Mouse (Mus musculus) ES-E14 (cell line): Measurements from ENCODE around the gene Eml4. TPM values are rescaled to one million over a fixed set of nuclear protein-coding genes. Genes with fewer than 3 reads are reported as not detected.

Source experiments
- DNase-seq: peaks from one replicate; pipeline ENCODE4 v3.0.0-alpha.2; 2013; ENCODE audit warnings: low read depth, low spot score
- H3K27ac ChIP-seq: 2 replicates; pipeline ENCODE4 v1.5.1; 2012; ENCODE audit warnings: low read depth, mild to moderate bottlenecking, low read length, moderate library complexity, mixed read lengths; ENCODE audit not compliant: poor library complexity, insufficient read depth, severe bottlenecking
- H3K36me3 ChIP-seq: 2 replicates; pipeline ENCODE4 v1.6.1; 2012; ENCODE audit warnings: mild to moderate bottlenecking, low read length, moderate library complexity, mixed read lengths; ENCODE audit not compliant: control insufficient read depth, poor library complexity, insufficient read depth, severe bottlenecking
- H3K4me1 ChIP-seq, 2 experiments: fragments of 150-350 bp in 1 of 2; sonication (generic) in 1 of 2; 2 replicates each; pipeline ENCODE4 v1.6.1; 2012; ENCODE audit warnings: low read length in 2 of 2, mild to moderate bottlenecking in 1 of 2, mixed read lengths in 1 of 2; ENCODE audit not compliant: control insufficient read depth in 2 of 2, insufficient read depth in 2 of 2, poor library complexity in 1 of 2
- H3K4me3 ChIP-seq, 2 experiments: fragments of 150-350 bp in 1 of 2; sonication (generic) in 1 of 2; 2 replicates each; pipeline ENCODE4 v1.5.1; 2012; ENCODE audit warnings: low read length in 2 of 2, low read depth in 1 of 2, mild to moderate bottlenecking in 1 of 2, mixed read lengths in 1 of 2; ENCODE audit not compliant: insufficient read depth in 1 of 2, poor library complexity in 1 of 2, severe bottlenecking in 1 of 2
- H3K9ac ChIP-seq: 2 replicates; pipeline ENCODE4 v1.6.1; 2012; ENCODE audit warnings: low read depth, mild to moderate bottlenecking, low read length, mixed read lengths; ENCODE audit not compliant: poor library complexity, insufficient read depth, severe bottlenecking
- H3K9me3 ChIP-seq: fragments of 150-350 bp; sonication (generic); 2 replicates; pipeline ENCODE4 v1.6.1; 2012; ENCODE audit warnings: low read depth, mild to moderate bottlenecking, low read length; ENCODE audit not compliant: control insufficient read depth, insufficient read depth
- CHD2 ChIP-seq: IDR thresholded peaks from 2 replicates; pipeline ENCODE4 v1.6.1; 2014; ENCODE audit warnings: mild to moderate bottlenecking, low read depth, low read length, inconsistent platforms
- HCFC1 ChIP-seq: IDR thresholded peaks from 2 replicates; pipeline ENCODE4 v1.6.1; 2012; ENCODE audit warnings: low read length, inconsistent platforms, borderline replicate concordance; ENCODE audit not compliant: insufficient read depth
- MAFK ChIP-seq: IDR thresholded peaks from 2 replicates; pipeline ENCODE4 v1.6.1; 2014; ENCODE audit warnings: mild to moderate bottlenecking, low read depth, low read length, inconsistent platforms; ENCODE audit not compliant: insufficient read depth
- ZC3H11A ChIP-seq: IDR thresholded peaks from 2 replicates; pipeline ENCODE4 v1.6.1; 2012; ENCODE audit warnings: low read depth, mild to moderate bottlenecking, inconsistent platforms, low read length, borderline replicate concordance
- ZNF384 ChIP-seq: IDR thresholded peaks from 2 replicates; pipeline ENCODE4 v1.6.1; 2012; ENCODE audit warnings: low read depth, low read length, inconsistent platforms
- in situ Hi-C, 2 experiments: fragments of 600-800 bp; cut with MboI; formaldehyde crosslinking; loops; one replicate each; pipeline ENCODE4 v1.15.1; 2025; ENCODE audit warnings: low sequenced_read_pairs in 2 of 2, inconsistent platforms in 1 of 2; ENCODE audit not compliant: unreplicated experiment in 2 of 2
- total RNA-seq: library from RNA; depleted of rRNA; stranded (reverse); fragments of 300-350 nt; gene quantifications from 2 replicates; pipeline ENCODE4 v1.2.3, GENCODE M21; 2012

Eml4 gene
- total RNA-seq, 1 experiment = 43.0 TPM

DNA sequence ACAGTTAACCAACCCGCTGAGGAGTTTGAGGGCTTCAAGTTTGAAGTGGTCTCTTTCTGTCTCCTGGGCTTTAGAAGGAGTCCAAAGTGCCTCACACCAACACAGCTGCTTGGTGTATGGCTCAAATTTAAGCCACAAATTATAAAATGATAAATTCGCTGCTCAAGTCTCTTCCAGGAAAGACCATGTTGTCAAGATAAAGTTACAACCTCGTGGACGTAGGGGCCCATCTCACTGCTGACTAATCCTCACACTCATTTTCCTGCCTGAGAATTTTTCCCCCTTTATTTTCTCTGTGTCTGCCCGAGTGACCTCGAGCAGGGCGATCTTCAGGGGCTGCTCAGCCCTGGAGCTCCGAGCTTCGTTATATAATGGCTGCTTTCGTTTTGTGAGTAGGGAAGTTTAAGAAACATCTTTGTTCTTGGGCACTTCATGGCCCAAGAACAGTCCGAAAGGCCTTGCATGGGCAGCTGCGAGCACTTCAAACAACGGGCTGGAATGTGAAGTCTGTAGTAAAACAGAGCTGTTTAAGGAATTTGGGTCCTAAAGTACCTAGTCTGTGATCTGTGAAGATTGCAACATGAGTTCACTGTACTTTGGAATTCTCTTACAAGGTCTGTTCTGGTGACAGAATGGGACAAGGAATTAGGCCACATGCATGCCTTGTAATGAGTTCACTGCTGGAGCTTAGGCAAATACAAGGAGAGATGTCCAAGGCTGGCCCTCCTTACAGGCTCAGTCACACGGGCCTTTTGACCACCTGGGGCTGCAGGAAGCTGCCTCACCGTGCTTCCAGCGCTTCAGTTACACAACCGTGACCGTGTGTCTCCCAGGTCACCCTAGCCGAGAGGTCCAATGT is 27.1 kb upstream of the Eml4 start:
- in situ Hi-C loops = no loop called here
- TF ChIP-seq HCFC1 (no peak), CHD2 (no peak), MAFK (no peak), ZC3H11A (no peak), ZNF384 (no peak)
- no peaks in the 10 kb centered on the region for H3K36me3 ChIP-seq
- H3K4me1 ChIP-seq = peaks cover 2 to 4% of the 10 kb centered on the region in 2 experiments; a peak in 2 of 4 replicates
- H3K9ac ChIP-seq = no peak overlapping the region
- no peak overlapping the region for H3K4me3 ChIP-seq
- no peak overlapping the region for H3K27ac ChIP-seq
- H3K9me3 ChIP-seq = no peaks in the 10 kb centered on the region
- no peak for DNase-seq

DNA sequence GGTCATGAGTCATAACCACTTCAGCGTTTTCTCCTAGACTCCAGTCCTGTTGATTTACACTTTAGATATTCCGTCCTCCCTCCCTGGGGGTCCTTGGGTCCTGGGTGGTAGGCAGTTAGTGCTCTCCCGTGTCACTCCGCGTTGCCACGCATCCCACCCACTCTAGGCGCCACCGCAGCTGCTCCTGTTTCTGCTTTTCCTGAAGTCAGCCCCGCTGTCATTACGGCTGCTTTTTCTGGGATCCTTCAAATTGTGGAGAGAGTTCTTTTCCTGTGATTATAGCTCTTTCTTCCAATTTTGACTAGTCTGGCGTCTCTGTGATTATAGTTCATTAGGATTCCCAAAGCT is 26.5 kb upstream of the Eml4 start:
- Histone ChIP-seq H3K27ac (no peak overlapping the region), H3K9me3 (no peaks in the 10 kb centered on the region)

DNA sequence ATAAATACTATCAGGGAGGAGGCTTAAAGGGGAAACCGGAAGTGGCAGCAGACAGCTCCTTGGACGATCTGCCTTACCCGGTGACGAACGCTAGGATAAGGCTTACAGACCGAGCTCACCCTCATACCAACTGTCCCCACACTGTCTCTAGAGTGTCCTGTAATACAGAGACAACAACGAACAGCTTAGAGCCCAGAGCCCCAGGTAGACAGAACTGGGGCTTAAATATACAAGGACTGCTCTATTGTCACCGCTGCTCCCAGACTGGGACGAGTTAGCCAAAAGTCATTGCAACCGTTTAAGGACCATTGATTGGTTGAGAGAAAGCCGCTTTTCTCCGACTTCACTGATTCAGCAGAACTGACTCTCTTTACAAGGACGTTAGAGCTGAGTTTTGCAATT is 15.5 kb upstream of the Eml4 start:
- in situ Hi-C loops = no loop called here
- Histone ChIP-seq H3K36me3 (no peaks in the 10 kb centered on the region), H3K9me3 (no peaks in the 10 kb centered on the region), H3K27ac (no peak overlapping the region), H3K4me3 (no peak overlapping the region), H3K4me1 (no peaks in the 10 kb centered on the region), H3K9ac (no peak overlapping the region)
- no peak for DNase-seq
- TF ChIP-seq ZC3H11A (no peak), ZNF384 (no peak), HCFC1 (no peak), MAFK (no peak), CHD2 (no peak)

More for the DNA sequence above, 26.5 kb upstream of the Eml4 start:
- Histone ChIP-seq H3K9ac (no peak overlapping the region), H3K4me1 (peaks cover 2 to 4% of the 10 kb centered on the region in 2 experiments; a peak in 2 of 4 replicates), H3K4me3 (no peak overlapping the region), H3K36me3 (no peaks in the 10 kb centered on the region)
- DNase-seq = no peak
- in situ Hi-C loops = no loop called here
- TF ChIP-seq MAFK (no peak), ZNF384 (no peak), CHD2 (no peak), ZC3H11A (no peak), HCFC1 (no peak)

DNA sequence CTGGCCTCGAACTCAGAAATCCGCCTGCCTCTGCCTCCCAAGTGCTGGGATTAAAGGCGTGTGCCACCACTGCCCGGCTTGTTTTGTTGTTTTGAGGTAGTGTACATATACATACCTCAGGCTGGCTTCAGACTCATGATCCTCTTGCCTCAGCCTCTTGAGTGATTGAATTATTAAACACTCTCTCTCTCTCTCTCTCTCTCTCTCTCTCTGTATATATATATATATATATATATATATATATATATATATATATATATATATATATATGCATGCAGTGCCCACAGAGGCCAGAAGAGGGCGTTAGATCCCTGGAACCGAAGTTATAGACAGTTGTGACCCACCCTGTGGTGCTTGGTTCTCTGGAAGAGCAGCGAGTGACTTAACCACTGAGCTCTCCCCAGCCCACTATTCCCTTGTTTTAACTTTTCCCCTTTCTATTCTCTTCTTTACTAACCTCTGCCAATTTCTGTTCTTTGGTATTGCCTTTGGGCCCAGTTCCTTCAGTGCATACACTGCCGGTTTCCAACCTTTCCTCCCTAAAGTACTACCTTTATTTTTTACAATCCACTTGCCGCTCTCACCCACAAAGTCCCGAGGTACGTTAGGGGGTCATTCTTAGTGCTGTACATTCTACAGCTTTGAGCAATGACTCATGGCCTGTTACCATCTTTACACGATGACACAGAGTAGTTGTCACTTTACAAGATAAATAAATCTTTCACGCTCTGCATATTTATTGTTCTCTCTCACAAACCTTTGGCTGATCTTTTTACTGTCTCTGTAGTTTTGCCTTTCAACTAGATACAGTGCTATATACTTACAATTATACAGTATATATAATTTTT is 13.5 kb upstream of the Eml4 start:
- H3K27ac ChIP-seq = no peak overlapping the region
- no peak overlapping the region for H3K9ac ChIP-seq
- H3K4me1 ChIP-seq = no peaks in the 10 kb centered on the region
- H3K4me3 ChIP-seq = no peak overlapping the region
- in situ Hi-C loops = no loop called here
- H3K9me3 ChIP-seq = no peaks in the 10 kb centered on the region
- TF ChIP-seq ZC3H11A (no peak), ZNF384 (no peak), CHD2 (no peak), HCFC1 (no peak), MAFK (no peak)
- DNase-seq = no peak
- H3K36me3 ChIP-seq = no peaks in the 10 kb centered on the region
